ENCODE assay signal across 10 mouse cellular contexts in genomic region chr4:133469122-133469521, GRCm38 (mm10). TPM values are rescaled to one million over a fixed set of nuclear protein-coding genes. Genes with fewer than 3 reads are reported as not detected.
DNase-seq lines count a peak whose midpoint lies in the region; ATAC-seq and TF ChIP-seq lines count a peak whose summit lies in the region.
"Had no signal": no experiment of that assay in that cellular context is flagged by ENCODE, and none has a peak within 500 bp of the region (broad histone marks: within the 10 kb centered on the region; RNA-seq: fewer than 3 reads in every experiment).

No protein-coding gene starts in this region.

- H3K27ac ChIP-seq in liver, embryonic 11.5 days (ENCODE audit: low read depth, low read length), result no peak overlapping the region
- no peak overlapping the region for H3K27ac ChIP-seq in hindbrain, postnatal 0 days

- TF ChIP-seq CTCF in hindbrain, postnatal 0 days (IDR thresholded peaks at IDR 0.05; ENCODE audit: low read depth), result no peak

- no peak for ATAC-seq in liver, embryonic 11.5 days (replicated peaks; ENCODE audit: low FRiP score)
- no peak for ATAC-seq in hindbrain, postnatal 0 days
- no peak for ATAC-seq in inflammation-experienced regulatory T-cells, adult 6 months

- H3K9me3 ChIP-seq in liver, embryonic 11.5 days (ENCODE audit: control insufficient read depth, low read length), result peaks cover 4% of the 10 kb centered on the region; the same call in 1 of the 2 replicates
- peaks cover 3% of the 10 kb centered on the region; the same call in 1 of the 2 replicates for H3K9me3 ChIP-seq in hindbrain, postnatal 0 days (ENCODE audit: low read length)

- peaks cover 14% of the 10 kb centered on the region for H3K27me3 ChIP-seq in liver, embryonic 11.5 days (replicated peaks; ENCODE audit: control insufficient read depth, insufficient read depth, low read length)
- 0 out of 2 replicates have a peak, but pooled peaks cover 4% of the 10 kb centered on the region for H3K27me3 ChIP-seq in hindbrain, postnatal 0 days (ENCODE audit: insufficient read depth, low read length)

- H3K36me3 ChIP-seq in liver, embryonic 11.5 days (ENCODE audit: control insufficient read depth, insufficient read depth, low read length), result no peaks in the 10 kb centered on the region
- no peaks in the 10 kb centered on the region for H3K36me3 ChIP-seq in hindbrain, postnatal 0 days (ENCODE audit: insufficient read depth, low read length)

- peak; percentile 25 for DNase-seq in adrenal gland, adult 2 months
- no peak for DNase-seq in adrenal gland, adult 8-10 months
- no peak for DNase-seq in liver, embryonic 11.5 days (ENCODE audit: low spot score)
- no peak for DNase-seq in liver
- DNase-seq in hindbrain, postnatal 0 days (ENCODE audit: low spot score), result no peak
- DNase-seq in skeletal muscle tissue, adult 2 months (ENCODE audit: low read depth, low spot score), result peak; percentile 72
- no peak for DNase-seq in spleen, postnatal 14 days (ENCODE audit: low spot score in 2 of 2)
- DNase-seq: right cerebral cortex, adult 18-20 months had no signal

- peaks cover 6% of the 10 kb centered on the region; the same call in 1 of the 2 replicates for H3K4me1 ChIP-seq in liver, embryonic 11.5 days (replicated peaks; ENCODE audit: control insufficient read depth, insufficient read depth, low read length)
- no peaks in the 10 kb centered on the region for H3K4me1 ChIP-seq in hindbrain, postnatal 0 days (ENCODE audit: insufficient read depth, low read length)

- H3K4me3 ChIP-seq in liver, embryonic 11.5 days (ENCODE audit: low read depth, low read length), result no peak overlapping the region
- no peak overlapping the region for H3K4me3 ChIP-seq in hindbrain, postnatal 0 days (ENCODE audit: low read length)

- no peak overlapping the region for H3K9ac ChIP-seq in liver, embryonic 11.5 days (ENCODE audit: low read depth, low read length)
- H3K9ac ChIP-seq in hindbrain, postnatal 0 days (replicated peaks; ENCODE audit: low read length), result no peak overlapping the region

- H3K4me2 ChIP-seq in liver, embryonic 11.5 days, result peak overlapping the region; percentile 69
- 0 out of 2 replicates have a peak overlapping the region, but pooled peaks have one; percentile 11 for H3K4me2 ChIP-seq in hindbrain, postnatal 0 days (ENCODE audit: low read depth, low read length)

- WGBS in liver, embryonic 11.5 days, result 24% methylated on average over 12 of the region's 12 CpGs
- 22% methylated on average over 12 of the region's 12 CpGs for WGBS in hindbrain, postnatal 0 days

RNA-seq across cellular contexts. Expression of gene Tent5b, which starts 10.8 kb away (rescaled TPM):
- 10 to 100 TPM in 1 of 2 experiments, 1 to 10 TPM in 1; 1.7 to 14.7 TPM for total RNA-seq in adrenal gland, adult 2 months (2021)
- 3.0 and 7.2 TPM in 2 replicates for polyA plus RNA-seq in adrenal gland, adult 2 months (2012; rRNA removed)
- 10 to 100 TPM in 2 of 4 experiments, 1 to 10 TPM in 2; 1.1 to 14.5 (median 6.0) TPM for total RNA-seq in adrenal gland, adult 8-10 months (2022)
- 0.38 TPM in 1 of 2 replicates, not detected in the other for polyA plus RNA-seq in liver, embryonic 11.5 days (2014; fragmentation: Nextera tagmentation; extraction: Ambion mirVana)
- 1.3 and 3.6 TPM in 2 replicates for total RNA-seq in hindbrain, postnatal 0 days (2014; rRNA removed)
- 0.49 and 0.55 TPM in 2 replicates for polyA plus RNA-seq in hindbrain, postnatal 0 days (2015; fragmentation: Nextera tagmentation; extraction: Ambion mirVana)
- polyA plus RNA-seq in inflammation-experienced regulatory T-cells, adult 6 months (2017; shearing (Covaris generic)), result not detected

RNA-seq across cellular contexts. Expression of gene Trnp1, which starts 29.2 kb away (rescaled TPM):
- total RNA-seq in adrenal gland, adult 2 months (2021), result 1 to 10 TPM; 4.4 to 7.5 TPM
- 7.4 and 11.4 TPM in 2 replicates for polyA plus RNA-seq in adrenal gland, adult 2 months (2012; rRNA removed)
- 10 to 100 TPM in 1 of 4 experiments, 1 to 10 TPM in 3; 3.1 to 10.6 (median 6.3) TPM for total RNA-seq in adrenal gland, adult 8-10 months (2022)
- 0.21 TPM in 1 of 2 replicates, not detected in the other for polyA plus RNA-seq in liver, embryonic 11.5 days (2014; fragmentation: Nextera tagmentation; extraction: Ambion mirVana)
- 48.1 and 54.5 TPM in 2 replicates for total RNA-seq in hindbrain, postnatal 0 days (2014; rRNA removed)
- polyA plus RNA-seq in hindbrain, postnatal 0 days (2015; fragmentation: Nextera tagmentation; extraction: Ambion mirVana), result 20.9 and 22.0 TPM in 2 replicates
- not detected for polyA plus RNA-seq in inflammation-experienced regulatory T-cells, adult 6 months (2017; shearing (Covaris generic))
- polyA plus RNA-seq: liver, embryonic 16.5 days had no signal

RNA-seq across cellular contexts. Expression of gene Kdf1, which starts 49.6 kb away (rescaled TPM):
- 1 to 10 TPM; 1.8 to 2.1 TPM for total RNA-seq in adrenal gland, adult 2 months (2021)
- polyA plus RNA-seq in adrenal gland, adult 2 months (2012; rRNA removed), result 4.4 and 5.3 TPM in 2 replicates
- total RNA-seq in adrenal gland, adult 8-10 months (2022), result 1 to 10 TPM in 3 of 4 experiments, under 1 TPM in 1; 0.90 to 5.9 (median 3.1) TPM
- polyA plus RNA-seq in liver, embryonic 11.5 days (2014; fragmentation: Nextera tagmentation; extraction: Ambion mirVana), result 0.89 and 1.7 TPM in 2 replicates
- 0.11 and 0.26 TPM in 2 replicates for total RNA-seq in hindbrain, postnatal 0 days (2014; rRNA removed)
- polyA plus RNA-seq in hindbrain, postnatal 0 days (2015; fragmentation: Nextera tagmentation; extraction: Ambion mirVana), result 0.53 and 0.60 TPM in 2 replicates
- under 1 TPM in 2 of 3 experiments, not detected in 1; 0.41 to 0.48 TPM for polyA plus RNA-seq in inflammation-experienced regulatory T-cells, adult 6 months (2017; shearing (Covaris generic))

Comparison
In these comparisons a context has a peak if more than half of its experiments do, and no peak if none do; other contexts are left out.
1. DNase-seq: peak in adrenal gland, adult 2 months (single experiment) and skeletal muscle tissue, adult 2 months (single experiment); none in adrenal gland, adult 8-10 months (single experiment), liver, embryonic 11.5 days (single experiment), liver (single experiment), hindbrain, postnatal 0 days (single experiment) and spleen, postnatal 14 days (0 of 2).